Mouse (Mus musculus): ENCODE measurements around the gene Med28. TPM values are rescaled to one million over a fixed set of nuclear protein-coding genes. Genes with fewer than 3 reads are reported as not detected.

Gene Med28
- polyA plus RNA-seq, 1 experiment from 2014 or later = 138 TPM

DNA sequence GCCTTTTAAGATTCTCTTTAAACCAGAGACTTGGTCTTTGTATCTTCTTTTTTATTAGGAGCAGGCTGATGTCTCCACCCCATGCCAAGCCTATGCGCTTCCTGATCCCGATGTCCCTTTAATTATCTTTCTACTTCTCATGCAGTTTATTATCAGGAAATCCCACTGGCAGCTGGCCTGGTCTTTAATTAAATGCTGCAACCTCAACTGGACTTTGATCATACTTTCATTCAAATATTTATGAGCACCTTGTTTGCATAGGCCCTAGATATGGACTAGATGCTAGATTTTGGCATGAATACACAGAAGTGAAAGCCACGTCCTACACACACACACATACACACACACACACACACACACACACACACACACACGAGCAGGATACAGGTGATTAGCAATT is 28.3 kb upstream of the Med28 start:
- no peaks in the 10 kb centered on the region for H3K9me3 ChIP-seq (replicated peaks)
- H3K36me3 ChIP-seq = peaks cover 16% of the 10 kb centered on the region
- H3K4me3 ChIP-seq = no peak overlapping the region
- H3K4me2 ChIP-seq = no peak overlapping the region
- ATAC-seq = no peak
- H3K27ac ChIP-seq = no peak overlapping the region
- peaks cover 25% of the 10 kb centered on the region for H3K4me1 ChIP-seq
- H3K27me3 ChIP-seq (replicated peaks) = peaks cover 18% of the 10 kb centered on the region; the same call in 1 of the 2 replicates
- WGBS (ENCODE audit: insufficient replicate concordance) = 56% methylated on average over 4 of the region's 4 CpGs
- no peak overlapping the region for H3K9ac ChIP-seq

DNA sequence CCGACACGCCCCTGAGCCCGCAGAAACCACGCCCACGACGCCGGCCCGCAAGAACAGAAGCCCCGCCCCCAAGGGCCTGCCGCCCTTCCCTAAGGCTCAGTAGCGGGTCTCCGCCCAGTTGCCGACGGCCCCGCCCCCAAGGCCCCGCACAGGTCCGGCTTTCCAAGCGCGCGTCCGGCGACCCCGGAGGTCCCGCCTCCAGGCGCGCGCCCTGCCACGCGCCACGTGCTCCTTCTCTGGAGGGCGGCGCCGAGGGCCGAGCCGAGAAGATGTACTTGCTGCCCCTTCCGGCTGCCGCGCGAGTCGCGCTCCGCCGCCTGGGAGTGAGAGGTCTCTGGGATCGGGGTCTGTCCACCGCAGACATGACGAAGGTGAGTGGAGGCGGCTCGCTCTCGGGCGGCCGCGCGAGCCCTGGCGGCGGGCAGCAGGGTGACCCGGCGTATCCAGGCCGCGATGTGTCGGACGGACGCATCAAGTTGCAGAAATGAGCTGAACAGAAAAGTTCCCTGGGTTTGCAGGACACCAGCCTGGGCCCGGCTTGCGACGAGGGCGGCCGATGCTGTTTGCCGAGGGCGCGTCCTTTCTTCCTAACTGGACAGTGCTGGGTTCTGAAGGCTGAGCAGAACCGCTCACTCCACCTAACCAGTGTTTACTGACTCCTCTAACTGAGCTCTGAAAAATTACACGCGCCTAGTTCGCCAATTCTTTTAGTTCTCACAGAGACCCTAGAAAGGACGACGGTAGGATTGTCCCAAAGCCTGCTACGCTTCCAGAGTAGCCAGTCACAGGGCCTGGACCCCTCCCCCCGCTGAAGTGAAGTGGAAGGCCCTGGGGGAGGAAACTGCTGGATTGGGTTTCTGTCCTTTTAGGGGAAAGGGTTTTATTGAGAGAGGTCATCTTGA is 26.6 kb upstream of the Med28 start, which contains the start of gene Lap3:
Lap3 (plus strand) TSS at position 184 of the 902 bp plus-strand sequence.
- Histone ChIP-seq H3K4me2 (peak within 1 kb of the TSS; percentile 95), H3K9me3 (replicated peaks) (no peaks in the 10 kb centered on the region), H3K9ac (peak within 1 kb of the TSS; percentile 77), H3K27ac (peak within 1 kb of the TSS; percentile 62), H3K4me3 (peak within 1 kb of the TSS; percentile 71), H3K36me3 (peaks cover 33% of the 10 kb centered on the region), H3K27me3 (replicated peaks) (peaks cover 10% of the 10 kb centered on the region; the same call in 1 of the 2 replicates), H3K4me1 (peaks cover 25% of the 10 kb centered on the region)
- peak; percentile 95 for ATAC-seq
- WGBS (ENCODE audit: insufficient replicate concordance) = under 1% methylated on average over 78 of the region's 78 CpGs

DNA sequence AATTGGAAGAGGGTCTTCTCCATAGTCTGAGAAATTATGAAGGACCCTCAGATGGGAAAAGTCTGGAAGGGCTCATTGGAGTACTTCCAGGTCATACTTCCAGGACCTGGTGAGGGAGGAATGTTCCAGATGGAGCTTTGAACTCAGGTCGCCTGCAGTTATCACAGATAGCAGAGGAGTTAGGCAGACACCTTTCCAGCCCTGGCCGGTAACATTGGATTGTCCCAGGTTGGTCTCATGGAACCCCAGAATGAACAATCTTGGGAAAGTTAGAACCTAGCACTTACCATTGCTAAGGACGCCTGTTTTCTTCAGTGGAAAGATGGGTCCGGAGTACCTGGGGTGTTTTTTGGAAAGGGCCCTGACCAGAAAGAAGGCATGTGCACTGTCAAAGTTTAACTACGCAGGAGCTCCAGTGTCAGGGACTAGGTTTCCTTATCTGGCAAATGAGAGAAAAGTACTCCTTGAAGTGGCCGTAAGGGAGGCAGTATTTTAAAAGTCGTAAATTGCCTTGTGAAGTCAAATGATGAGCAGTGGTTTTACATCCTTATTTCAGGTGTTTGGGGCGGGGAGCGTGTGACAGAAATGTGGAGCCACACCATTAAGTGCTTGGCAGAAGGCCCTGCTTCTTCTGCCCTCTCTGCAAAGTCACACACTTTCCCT is 25.8 kb upstream of the Med28 start:
- H3K9me3 ChIP-seq (replicated peaks) = no peaks in the 10 kb centered on the region
- peak overlapping the region; percentile 95 for H3K4me2 ChIP-seq
- no peak for ATAC-seq
- H3K27ac ChIP-seq = no peak overlapping the region
- H3K36me3 ChIP-seq = peaks cover 40% of the 10 kb centered on the region
- H3K9ac ChIP-seq = peak overlapping the region; percentile 77
- H3K27me3 ChIP-seq (replicated peaks) = peaks cover 10% of the 10 kb centered on the region; the same call in 1 of the 2 replicates
- H3K4me3 ChIP-seq = peak overlapping the region; percentile 71
- 46% methylated on average over 9 of the region's 9 CpGs for WGBS (ENCODE audit: insufficient replicate concordance)
- H3K4me1 ChIP-seq = peaks cover 25% of the 10 kb centered on the region

DNA sequence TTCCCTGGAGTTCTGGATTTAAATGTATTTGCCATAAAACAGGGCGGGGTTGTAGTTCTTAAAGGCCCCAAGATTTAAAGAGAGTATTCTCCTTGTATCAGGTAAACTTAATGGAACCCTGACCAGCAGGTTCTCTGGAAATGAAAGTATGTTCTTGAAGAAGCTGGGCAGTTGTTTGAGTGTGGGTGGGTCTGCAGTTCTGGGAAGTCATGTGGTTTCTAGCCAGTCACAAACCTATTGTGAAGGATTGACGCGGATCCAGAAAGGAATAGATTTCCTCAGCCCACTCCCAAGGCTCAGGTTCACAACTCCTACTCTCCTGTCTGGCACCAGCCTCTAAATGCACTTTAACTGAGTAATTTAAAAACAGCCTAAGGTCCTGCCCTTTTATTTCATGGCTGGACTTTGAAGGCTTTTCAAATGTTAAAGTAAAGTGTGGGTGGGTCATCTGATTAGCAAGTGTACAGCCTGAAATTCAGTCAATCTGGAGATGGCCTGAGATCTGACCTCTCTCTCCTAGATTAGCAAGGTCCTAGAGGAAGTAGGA is 24.5 kb upstream of the Med28 start:
- no peaks in the 10 kb centered on the region for H3K9me3 ChIP-seq (replicated peaks)
- ATAC-seq = no peak
- no peak overlapping the region for H3K4me2 ChIP-seq
- peaks cover 25% of the 10 kb centered on the region for H3K4me1 ChIP-seq
- H3K27ac ChIP-seq = no peak overlapping the region
- H3K27me3 ChIP-seq (replicated peaks) = peaks cover 9% of the 10 kb centered on the region; the same call in 1 of the 2 replicates
- WGBS (ENCODE audit: insufficient replicate concordance) = 81% methylated on average over 3 of the region's 3 CpGs
- H3K9ac ChIP-seq = no peak overlapping the region
- H3K36me3 ChIP-seq = peaks cover 51% of the 10 kb centered on the region
- no peak overlapping the region for H3K4me3 ChIP-seq

GRCm38 (mm10) chr5:45496042-45496441 is 24.0 kb upstream of the Med28 start:
- H3K4me3 ChIP-seq = no peak overlapping the region
- H3K9me3 ChIP-seq (replicated peaks) = no peaks in the 10 kb centered on the region
- H3K4me2 ChIP-seq = no peak overlapping the region
- ATAC-seq = no peak
- H3K27me3 ChIP-seq (replicated peaks) = peaks cover 6% of the 10 kb centered on the region; the same call in 1 of the 2 replicates
- H3K9ac ChIP-seq = no peak overlapping the region
- no peak overlapping the region for H3K27ac ChIP-seq
- H3K4me1 ChIP-seq = peaks cover 25% of the 10 kb centered on the region
- peaks cover 55% of the 10 kb centered on the region for H3K36me3 ChIP-seq

- no peak for ATAC-seq
- no peak overlapping the region for H3K27ac ChIP-seq
- 73% methylated on average over 4 of the region's 4 CpGs for WGBS (ENCODE audit: insufficient replicate concordance)
- peaks cover 25% of the 10 kb centered on the region for H3K4me1 ChIP-seq
- no peak overlapping the region for H3K4me3 ChIP-seq
- peaks cover 4% of the 10 kb centered on the region; the same call in 1 of the 2 replicates for H3K27me3 ChIP-seq (replicated peaks)
- H3K4me2 ChIP-seq = no peak overlapping the region
- no peak overlapping the region for H3K9ac ChIP-seq
- no peaks in the 10 kb centered on the region for H3K9me3 ChIP-seq (replicated peaks)
- H3K36me3 ChIP-seq = peaks cover 58% of the 10 kb centered on the region
These were observed 23.6 kb upstream of the Med28 start for GRCm38 (mm10) chr5:45496479-45496878.

GRCm38 (mm10) chr5:45496930-45497550 is 23.0 kb upstream of the Med28 start:
- H3K4me3 ChIP-seq = no peak overlapping the region
- 78% methylated on average over 12 of the region's 12 CpGs for WGBS (ENCODE audit: insufficient replicate concordance)
- H3K27ac ChIP-seq = no peak overlapping the region
- H3K9ac ChIP-seq = no peak overlapping the region
- no peak overlapping the region for H3K4me2 ChIP-seq
- peaks cover 25% of the 10 kb centered on the region for H3K4me1 ChIP-seq
- H3K36me3 ChIP-seq = peaks cover 63% of the 10 kb centered on the region
- no peaks in the 10 kb centered on the region for H3K27me3 ChIP-seq (replicated peaks)
- H3K9me3 ChIP-seq (replicated peaks) = no peaks in the 10 kb centered on the region
- no peak for ATAC-seq

GRCm38 (mm10) chr5:45497564-45497963 is 22.5 kb upstream of the Med28 start:
- Histone ChIP-seq H3K9me3 (replicated peaks) (no peaks in the 10 kb centered on the region), H3K4me1 (peaks cover 25% of the 10 kb centered on the region), H3K4me2 (no peak overlapping the region), H3K27ac (no peak overlapping the region), H3K4me3 (no peak overlapping the region), H3K9ac (no peak overlapping the region), H3K27me3 (replicated peaks) (no peaks in the 10 kb centered on the region), H3K36me3 (peaks cover 69% of the 10 kb centered on the region)
- WGBS (ENCODE audit: insufficient replicate concordance) = 84% methylated on average over 5 of the region's 5 CpGs
- no peak for ATAC-seq

DNA sequence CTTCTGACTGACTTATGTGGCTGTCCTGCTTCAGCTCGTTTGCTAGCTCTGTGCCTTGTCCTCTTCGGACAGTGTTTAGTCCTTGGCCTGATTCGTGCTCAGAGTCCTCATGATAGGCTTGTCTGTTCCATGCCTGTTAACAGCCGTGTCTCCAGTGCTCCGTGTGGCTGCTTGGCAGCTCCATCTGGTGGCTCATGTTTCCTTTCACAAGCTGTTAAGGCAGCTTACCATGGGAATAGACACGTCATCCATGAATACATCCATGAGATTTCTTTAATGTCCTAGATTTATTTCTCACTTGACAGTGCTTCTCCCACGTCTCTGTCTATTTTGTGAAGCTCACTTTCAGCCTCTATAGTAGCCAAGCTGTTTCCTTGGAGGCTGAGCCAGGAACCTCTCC is 10.0 kb upstream of the Med28 start:
- H3K9me3 ChIP-seq (replicated peaks) = no peaks in the 10 kb centered on the region
- H3K36me3 ChIP-seq = peaks cover 72% of the 10 kb centered on the region
- H3K4me2 ChIP-seq = no peak overlapping the region
- no peak overlapping the region for H3K9ac ChIP-seq
- WGBS (ENCODE audit: insufficient replicate concordance) = 75% methylated on average over 7 of the region's 7 CpGs
- no peaks in the 10 kb centered on the region for H3K4me1 ChIP-seq
- H3K4me3 ChIP-seq = no peak overlapping the region
- no peaks in the 10 kb centered on the region for H3K27me3 ChIP-seq (replicated peaks)
- ATAC-seq = no peak
- H3K27ac ChIP-seq = no peak overlapping the region

- H3K36me3 ChIP-seq = peaks cover 50% of the 10 kb centered on the region
- H3K9me3 ChIP-seq (replicated peaks) = no peaks in the 10 kb centered on the region
- no peak overlapping the region for H3K9ac ChIP-seq
- no peak overlapping the region for H3K27ac ChIP-seq
- WGBS (ENCODE audit: insufficient replicate concordance) = 81% methylated on average over 6 of the region's 6 CpGs
- H3K4me2 ChIP-seq = no peak overlapping the region
- H3K4me1 ChIP-seq = no peaks in the 10 kb centered on the region
- no peak overlapping the region for H3K4me3 ChIP-seq
- H3K27me3 ChIP-seq (replicated peaks) = no peaks in the 10 kb centered on the region
- no peak for ATAC-seq
These were observed 7.1 kb upstream of the Med28 start for GRCm38 (mm10) chr5:45512908-45513307.

DNA sequence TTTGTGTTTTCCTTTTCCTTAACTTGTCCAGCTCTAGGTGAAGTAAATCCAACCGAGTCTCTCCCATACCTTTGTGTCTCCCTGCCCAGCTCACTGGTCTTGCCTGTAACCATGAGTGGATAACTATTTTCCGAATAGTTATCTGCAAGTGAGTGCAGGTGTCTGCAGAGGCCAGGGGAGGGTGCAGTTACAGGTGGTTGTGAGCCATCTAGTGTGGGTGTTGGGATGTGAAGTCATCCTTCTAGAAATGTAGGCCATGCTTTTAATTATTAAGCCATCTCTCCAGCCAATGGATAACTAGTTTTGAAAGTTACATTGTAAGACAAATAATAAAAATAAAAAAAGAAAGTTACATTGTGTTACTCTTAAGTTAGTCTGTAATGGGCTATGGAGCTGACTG is 6.5 kb upstream of the Med28 start:
- WGBS (ENCODE audit: insufficient replicate concordance) = 68% methylated on average over 2 of the region's 2 CpGs
- Histone ChIP-seq H3K4me1 (no peaks in the 10 kb centered on the region), H3K27ac (no peak overlapping the region), H3K9me3 (replicated peaks) (no peaks in the 10 kb centered on the region), H3K4me2 (no peak overlapping the region), H3K27me3 (replicated peaks) (no peaks in the 10 kb centered on the region), H3K4me3 (no peak overlapping the region), H3K9ac (no peak overlapping the region), H3K36me3 (peaks cover 49% of the 10 kb centered on the region)
- ATAC-seq = no peak
